Mouse (Mus musculus) lung, adult 2 months (tissue): ENCODE measurements around the gene Fcrl1.

Source experiments
- CTCF ChIP-seq: fragments of 200-500 bp; IDR thresholded peaks from 2 replicates; pipeline ENCODE4 v1.5.1; 2011; ENCODE audit warnings: mild to moderate bottlenecking, low read length, control low read depth; ENCODE audit not compliant: insufficient read depth
- POLR2A ChIP-seq: fragments of 200-500 bp; IDR thresholded peaks from 2 replicates; pipeline ENCODE4 v1.6.1; 2011; ENCODE audit warnings: low read depth, mild to moderate bottlenecking, control low read depth, low read length, borderline replicate concordance; ENCODE audit errors: extremely low read depth

GRCm38 (mm10) chr3:87377719-87378118 lies 1.5 kb downstream of the Fcrl1 start:
- TF ChIP-seq POLR2A (no peak), CTCF (no peak)
